Mouse (Mus musculus) fibroblast of lung, adult 2 months (primary cell): ENCODE results near the gene Prss27.
"Not testable (repeated sequence)": the region's sequence is repeated elsewhere in the genome, so short reads cannot be mapped to it uniquely, and the experiment has no call there.

Experiments used
- DNase-seq: peaks from one replicate; pipeline ENCODE4 v3.0.0-alpha.2; 2011; ENCODE audit warnings: low read depth

Gene Prss27

GRCm38 (mm10) chr17:24035087-24035486 lies 2.9 kb upstream of the Prss27 start:
- DNase-seq = peak; percentile 34

- DNase-seq = no peak
Measured at GRCm38 (mm10) chr17:24036954-24037353, 990 bp upstream of the Prss27 start.

GRCm38 (mm10) chr17:24037360-24037759 lies 584 bp upstream of the Prss27 start:
- no peak for DNase-seq

- no peak for DNase-seq
Measured at GRCm38 (mm10) chr17:24044482-24044881, 6.5 kb downstream of the Prss27 start.

GRCm38 (mm10) chr17:24045608-24046007 lies 7.7 kb downstream of the Prss27 start:
- DNase-seq = no peak

GRCm38 (mm10) chr17:24046026-24046425 lies 8.1 kb downstream of the Prss27 start:
- DNase-seq = no peak

- no peak for DNase-seq
Measured at GRCm38 (mm10) chr17:24048053-24048452, 10.1 kb downstream of the Prss27 start.

GRCm38 (mm10) chr17:24049008-24049407 lies 11.1 kb downstream of the Prss27 start:
- DNase-seq = no peak

- no peak for DNase-seq
Measured at GRCm38 (mm10) chr17:24056636-24057625, 19.0 kb downstream of the Prss27 start.

- DNase-seq = no peak
Measured at GRCm38 (mm10) chr17:24057730-24058245, 19.8 kb downstream of the Prss27 start.

- DNase-seq = no peak
Measured at GRCm38 (mm10) chr17:24062459-24063155, 24.7 kb downstream of the Prss27 start.

- DNase-seq = peak; percentile 94
Measured at GRCm38 (mm10) chr17:24068271-24068670, 30.3 kb downstream of the Prss27 start.

GRCm38 (mm10) chr17:24069531-24069930 lies 31.6 kb downstream of the Prss27 start:
- no peak for DNase-seq

GRCm38 (mm10) chr17:24072919-24073696 lies 35.2 kb downstream of the Prss27 start, which contains the start of gene Kctd5:
Kctd5 (minus strand) TSS chr17:24073485.
- DNase-seq = peak; percentile 88

GRCm38 (mm10) chr17:24077101-24077500 lies 39.2 kb downstream of the Prss27 start:
- DNase-seq = no peak

GRCm38 (mm10) chr17:24084593-24084992 lies 46.6 kb downstream of the Prss27 start:
- DNase-seq = no peak

- not testable (repeated sequence) for DNase-seq
Measured at GRCm38 (mm10) chr17:24086399-24086798, 48.5 kb downstream of the Prss27 start.

- DNase-seq = no peak
Measured at GRCm38 (mm10) chr17:24090575-24090974, 52.6 kb downstream of the Prss27 start.
